In the genomic region with DNA sequence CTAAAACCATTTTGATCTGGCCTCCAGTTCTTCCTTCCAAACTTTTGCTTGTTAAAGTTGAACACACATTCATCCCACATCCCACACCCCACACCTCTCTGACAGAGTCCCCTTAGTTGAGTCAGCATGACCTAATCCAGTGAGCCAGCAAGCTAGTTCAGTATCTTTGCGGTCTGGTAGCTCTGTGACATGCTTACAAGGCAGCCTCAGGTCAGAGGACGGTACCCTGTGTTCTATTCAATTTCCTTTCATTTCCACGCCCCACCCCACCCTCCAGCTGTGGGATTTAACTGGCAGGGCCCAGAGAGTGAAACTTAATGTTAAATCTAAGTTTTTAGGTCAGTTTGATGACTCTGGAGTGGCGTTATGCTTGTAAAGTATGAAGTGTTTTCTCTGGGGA, we compare ENCODE assay signal across 11 mouse cellular contexts.
DNase-seq lines count a peak whose midpoint lies in the region.
"Had no signal": no experiment of that assay in that cellular context is flagged by ENCODE, and none has a peak within 500 bp of the region (broad histone marks: within the 10 kb centered on the region; RNA-seq: fewer than 3 reads in every experiment).

No protein-coding gene starts in this region.

- peaks cover 5% of the 10 kb centered on the region; the same call in 1 of the 2 replicates for H3K4me1 ChIP-seq in heart, embryonic 10.5 days
- peaks cover 8% of the 10 kb centered on the region; the same call in 1 of the 2 replicates for H3K4me1 ChIP-seq in limb, embryonic 10.5 days
- H3K4me1 ChIP-seq: embryonic facial prominence, embryonic 10.5 days had no signal

- no peak overlapping the region for H3K27ac ChIP-seq in heart, embryonic 10.5 days
- H3K27ac ChIP-seq in limb, embryonic 10.5 days, result no peak overlapping the region
- H3K27ac ChIP-seq: embryonic facial prominence, embryonic 10.5 days had no signal

- peak; percentile 98 for DNase-seq in heart, adult 11 months
- no peak for DNase-seq in heart, embryonic 10.5 days (ENCODE audit: low spot score)
- DNase-seq in CD4-positive, CD25-positive, alpha-beta regulatory T cell, adult 2 months (ENCODE audit: low read depth, low spot score), result peak; percentile 14
- peak; percentile 77 for DNase-seq in gastrocnemius, postnatal 25 days
- DNase-seq in kidney, postnatal 10 days, result peak; percentile 56
- DNase-seq in c-Kit-positive CD71-positive TER-119-positive erythroid progenitor cells, embryonic 14.5 days (ENCODE audit: low spot score), result no peak
- no peak for DNase-seq in limb, embryonic 10.5 days (ENCODE audit: low spot score)
- DNase-seq in left cerebral cortex, adult 9 months (ENCODE audit: low spot score in 2 of 2), result no peak
- DNase-seq: lung, embryonic 14.5 days; right cerebral cortex, postnatal 25 days had no signal

- no peak overlapping the region for H3K4me3 ChIP-seq in heart, embryonic 10.5 days
- no peak overlapping the region for H3K4me3 ChIP-seq in limb, embryonic 10.5 days
- H3K4me3 ChIP-seq: embryonic facial prominence, embryonic 10.5 days had no signal

- no peaks in the 10 kb centered on the region for H3K36me3 ChIP-seq in heart, embryonic 10.5 days
- no peaks in the 10 kb centered on the region for H3K36me3 ChIP-seq in limb, embryonic 10.5 days
- H3K36me3 ChIP-seq: embryonic facial prominence, embryonic 10.5 days had no signal

- H3K27me3 ChIP-seq in heart, embryonic 10.5 days (ENCODE audit: insufficient read depth, poor library complexity, severe bottlenecking), result no peaks in the 10 kb centered on the region
- no peaks in the 10 kb centered on the region for H3K27me3 ChIP-seq in limb, embryonic 10.5 days (ENCODE audit: low read depth, poor library complexity, severe bottlenecking)

- H3K9me3 ChIP-seq in heart, embryonic 10.5 days, result no peaks in the 10 kb centered on the region
- H3K9me3 ChIP-seq in limb, embryonic 10.5 days (replicated peaks), result no peaks in the 10 kb centered on the region
- H3K9me3 ChIP-seq: embryonic facial prominence, embryonic 10.5 days had no signal

- 66% methylated on average over 4 of the region's 4 CpGs for WGBS in heart, embryonic 10.5 days
- 78% methylated on average over 4 of the region's 4 CpGs for WGBS in limb, embryonic 10.5 days

Comparison
In these comparisons a context has a peak if more than half of its experiments do, and no peak if none do; other contexts are left out.
1. DNase-seq: peak in heart, adult 11 months (single experiment), CD4-positive, CD25-positive, alpha-beta regulatory T cell, adult 2 months (single experiment), gastrocnemius, postnatal 25 days (single experiment) and kidney, postnatal 10 days (single experiment); none in heart, embryonic 10.5 days (single experiment), c-Kit-positive CD71-positive TER-119-positive erythroid progenitor cells, embryonic 14.5 days (single experiment), limb, embryonic 10.5 days (single experiment) and left cerebral cortex, adult 9 months (0 of 2).